Mouse (Mus musculus) cerebellum, adult 2 months (tissue): ENCODE results near the gene Zrsr1. TPM values are rescaled to one million over a fixed set of nuclear protein-coding genes. Genes with fewer than 3 reads are reported as not detected.
A peak's percentile ranks its signal among the peaks of the same experiment; 100 is the strongest.

Source experiments
- DNase-seq, 2 experiments: peaks; one replicate each; pipeline ENCODE4 v3.0.0; 2021
- H3K27ac ChIP-seq: fragments of 200-500 bp; 2 replicates; pipeline ENCODE4 v1.5.1; 2012; ENCODE audit warnings: low read length, control low read depth, inconsistent platforms; ENCODE audit not compliant: insufficient read depth
- H3K27me3 ChIP-seq: fragments of 200-500 bp; 2 replicates; pipeline ENCODE4 v1.6.1; 2012; ENCODE audit warnings: inconsistent platforms, mild to moderate bottlenecking, low read length, moderate library complexity; ENCODE audit not compliant: control insufficient read depth, insufficient read depth
- H3K4me1 ChIP-seq: fragments of 200-500 bp; 2 replicates; pipeline ENCODE4 v1.6.1; 2011; ENCODE audit warnings: low read length; ENCODE audit not compliant: control insufficient read depth, insufficient read depth
- H3K4me3 ChIP-seq: fragments of 200-500 bp; replicated peaks from 2 replicates; pipeline ENCODE3; 2011; ENCODE audit warnings: mild to moderate bottlenecking, low read depth, low read length, control low read depth; ENCODE audit not compliant: insufficient read depth
- CTCF ChIP-seq: fragments of 200-500 bp; IDR thresholded peaks from 2 replicates; pipeline ENCODE4 v1.5.1; 2011; ENCODE audit warnings: low read depth, mild to moderate bottlenecking, control low read depth, low read length, moderate library complexity, borderline replicate concordance; ENCODE audit not compliant: insufficient read depth
- POLR2A ChIP-seq: fragments of 200-500 bp; IDR thresholded peaks from 2 replicates; pipeline ENCODE4 v1.6.1; 2011; ENCODE audit warnings: low read length, control low read depth, borderline replicate concordance; ENCODE audit not compliant: insufficient read depth
- WGBS: fragments of 180-500 bp; shearing (Covaris S2); methylation state at CpG from one replicate; pipeline ENCODE4 v1.1.7; 2018; 5-methylcytosine and 5-hydroxymethylcytosine counted together
- polyA plus RNA-seq: library from polyadenylated mRNA; depleted of rRNA; stranded (reverse); fragments of >200 nt; gene quantifications from 2 replicates; pipeline ENCODE4 v1.2.3, GENCODE M21; 2012

Zrsr1 gene
- polyA plus RNA-seq, 1 experiment, result 78.9 TPM

GRCm38 (mm10) chr11:22962101-22962500 lies 9.7 kb upstream of the Zrsr1 start:
- 100% methylated on average over 1 of the region's 1 CpGs for WGBS
- Histone ChIP-seq H3K27ac (no peak overlapping the region), H3K4me3 (no peak overlapping the region), H3K27me3 (no peaks in the 10 kb centered on the region; the same call in 1 of the 2 replicates), H3K4me1 (no peaks in the 10 kb centered on the region)
- DNase-seq, result no peak
- no peak for TF ChIP-seq CTCF
- no peak for TF ChIP-seq POLR2A

- H3K27me3 ChIP-seq, result no peaks in the 10 kb centered on the region; the same call in 1 of the 2 replicates
- DNase-seq, result no peak
- H3K27ac ChIP-seq, result no peak overlapping the region
- TF ChIP-seq POLR2A (no peak), CTCF (no peak)
- WGBS, result 88% methylated on average over 4 of the region's 4 CpGs
- no peaks in the 10 kb centered on the region for H3K4me1 ChIP-seq
- H3K4me3 ChIP-seq, result no peak overlapping the region
Measured at GRCm38 (mm10) chr11:22964401-22964800, 7.4 kb upstream of the Zrsr1 start.

- H3K27me3 ChIP-seq, result no peaks in the 10 kb centered on the region; the same call in 1 of the 2 replicates
- H3K4me3 ChIP-seq, result no peak overlapping the region
- H3K4me1 ChIP-seq, result no peaks in the 10 kb centered on the region
- no peak overlapping the region for H3K27ac ChIP-seq
- DNase-seq, result no peak
- TF ChIP-seq CTCF (0 out of 2 replicates have a peak, but pooled peaks have one; percentile 14), POLR2A (no peak)
- WGBS, result 94% methylated on average over 4 of the region's 4 CpGs
Measured at GRCm38 (mm10) chr11:22965503-22965902, 6.3 kb upstream of the Zrsr1 start.

DNA sequence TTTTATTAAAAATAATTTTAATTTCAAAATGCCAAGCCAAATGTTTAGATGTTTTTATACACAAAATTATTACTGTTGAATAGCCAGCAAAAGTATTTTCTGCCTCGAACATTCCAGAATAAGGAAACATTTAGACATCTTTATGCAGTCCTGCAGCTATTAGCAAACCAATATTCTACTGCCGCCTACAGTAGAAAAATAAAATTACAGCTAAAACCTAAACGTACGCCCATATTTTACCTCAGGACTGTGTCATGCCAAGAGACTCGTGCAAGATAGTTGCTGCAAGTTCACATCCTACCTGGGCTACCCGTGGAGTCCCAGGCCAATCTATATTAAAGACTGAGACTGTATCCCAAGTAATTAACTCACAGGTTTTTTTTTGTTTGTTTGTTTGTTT lies 2.3 kb upstream of the Zrsr1 start:
- Histone ChIP-seq H3K4me1 (no peaks in the 10 kb centered on the region), H3K27ac (no peak overlapping the region), H3K27me3 (no peaks in the 10 kb centered on the region; the same call in 1 of the 2 replicates), H3K4me3 (no peak overlapping the region)
- peak in 1 of 2 experiments; percentile 42 for DNase-seq
- TF ChIP-seq CTCF (no peak), POLR2A (no peak)
- WGBS, result 51% methylated on average over 6 of the region's 6 CpGs

DNA sequence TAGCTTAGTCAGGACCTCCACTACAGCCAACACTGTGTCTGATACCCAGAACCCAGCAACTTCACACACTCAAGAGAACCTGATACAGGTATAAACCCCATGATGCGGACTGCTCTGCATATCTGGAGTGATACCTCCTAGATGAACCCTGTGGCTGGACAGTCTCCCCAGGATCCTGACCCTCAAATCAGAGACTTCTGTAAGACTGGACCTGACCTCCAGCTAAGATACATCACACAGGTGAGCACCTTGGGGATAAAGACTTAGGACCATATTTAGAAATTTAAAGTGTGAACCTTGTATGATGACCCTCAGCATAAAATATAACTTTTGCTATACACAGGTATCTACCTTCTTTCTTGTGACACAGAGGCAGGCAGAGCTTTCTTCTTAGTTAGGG lies 1.3 kb upstream of the Zrsr1 start:
- H3K4me3 ChIP-seq, result no peak overlapping the region
- WGBS, result 100% methylated on average over 1 of the region's 1 CpGs
- no peak overlapping the region for H3K27ac ChIP-seq
- H3K27me3 ChIP-seq, result no peaks in the 10 kb centered on the region; the same call in 1 of the 2 replicates
- no peak for DNase-seq
- TF ChIP-seq POLR2A (no peak), CTCF (no peak)
- H3K4me1 ChIP-seq, result no peaks in the 10 kb centered on the region

DNA sequence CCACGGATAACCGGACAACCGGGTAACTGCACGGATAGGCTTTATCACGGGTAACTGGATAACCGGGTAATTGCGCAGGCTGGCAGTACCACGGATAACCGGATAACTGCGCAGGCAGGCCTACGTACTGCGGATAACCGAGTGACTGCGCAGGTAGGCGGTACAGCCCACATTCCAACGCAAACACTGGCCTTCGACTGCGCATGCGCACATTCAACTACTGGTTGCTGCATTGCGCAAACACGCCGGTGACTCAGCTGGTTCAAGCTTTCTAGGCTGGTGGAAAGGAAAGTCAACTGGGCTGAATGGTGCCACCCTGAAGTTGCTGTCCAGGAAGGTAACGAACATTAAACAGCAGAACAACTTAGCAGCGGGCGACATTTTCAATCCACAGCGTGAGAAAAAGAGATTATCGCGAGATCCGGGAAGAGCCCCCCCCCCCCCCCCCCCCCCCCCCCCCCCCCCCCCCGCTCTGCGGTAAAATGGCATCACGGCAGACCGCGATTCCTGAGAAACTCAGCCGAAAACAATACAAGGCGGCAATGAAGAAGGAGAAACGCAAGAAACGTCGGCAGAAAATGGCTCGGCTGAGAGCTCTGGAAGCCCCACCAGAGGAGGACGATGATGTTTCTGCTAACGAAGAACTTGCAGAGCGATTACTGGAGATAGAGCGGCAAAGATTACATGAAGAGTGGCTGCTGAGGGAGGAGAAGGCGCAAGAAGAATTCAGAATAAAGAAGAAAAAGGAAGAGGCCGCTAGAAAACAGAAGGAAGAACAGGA lies 1.1 kb downstream of the Zrsr1 start:
- Histone ChIP-seq H3K4me3 (peak overlapping the region; percentile 72), H3K27me3 (no peaks in the 10 kb centered on the region), H3K4me1 (no peaks in the 10 kb centered on the region; the same call in 1 of the 2 replicates), H3K27ac (peak overlapping the region; percentile 49)
- no peak for TF ChIP-seq CTCF
- peak; percentile 53 for TF ChIP-seq POLR2A
- peak; percentile 89 to 90 for DNase-seq
- WGBS, result 55% methylated on average over 45 of the region's 46 CpGs

GRCm38 (mm10) chr11:22973599-22973998 lies 1.8 kb downstream of the Zrsr1 start:
- no peak for TF ChIP-seq CTCF
- no peak for TF ChIP-seq POLR2A

DNA sequence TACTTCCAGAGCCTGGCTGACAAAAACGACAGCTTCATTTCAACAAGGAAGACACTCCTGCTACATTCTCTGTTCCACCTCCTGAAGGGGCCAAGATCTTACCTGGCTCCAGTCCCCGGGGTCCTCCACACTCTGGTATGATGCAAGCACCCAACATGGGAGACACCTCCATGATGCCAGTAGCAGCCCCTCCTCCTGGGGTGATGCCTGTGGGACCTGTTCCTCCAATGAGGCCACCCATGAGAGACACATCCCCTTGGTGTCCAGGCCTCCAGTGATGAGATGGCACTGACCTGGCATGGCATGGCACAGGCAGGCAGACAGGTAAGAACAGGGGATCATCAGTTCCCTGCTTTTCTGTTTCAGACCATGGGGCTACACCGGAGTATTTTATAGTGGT lies 6.4 kb downstream of the Zrsr1 start:
- TF ChIP-seq POLR2A (no peak), CTCF (no peak)
- WGBS, result 56% methylated on average over 3 of the region's 3 CpGs
- DNase-seq, result peak in 1 of 2 experiments; percentile 35
- Histone ChIP-seq H3K4me1 (peaks cover 20% of the 10 kb centered on the region), H3K27ac (no peak overlapping the region), H3K4me3 (no peak overlapping the region), H3K27me3 (no peaks in the 10 kb centered on the region)

More at GRCm38 (mm10) chr11:22973599-22973998, 1.8 kb downstream of the Zrsr1 start:
- WGBS, result 58% methylated on average over 14 of the region's 14 CpGs
- Histone ChIP-seq H3K27me3 (no peaks in the 10 kb centered on the region), H3K27ac (peak overlapping the region; percentile 19; the same call in 1 of the 2 replicates), H3K4me3 (peak overlapping the region; percentile 72), H3K4me1 (peaks cover 4% of the 10 kb centered on the region; the same call in 1 of the 2 replicates)
- DNase-seq, result peak in 1 of 2 experiments; percentile 27
